Mouse (Mus musculus): ENCODE results near the gene Rnf26.

GRCm38 (mm10) chr9:44079997-44080780, 33.1 kb downstream of the Rnf26 start:
- TF ChIP-seq POLR2A (IDR thresholded peaks at IDR 0.05; ENCODE audit: low read depth, low read length), result no peak
- no peak for TF ChIP-seq CTCF (IDR thresholded peaks at IDR 0.05; ENCODE audit: extremely low read depth, insufficient read length, insufficient replicate concordance, low read depth, low read length)

Data from small intestine, adult 2 months (tissue).